Mouse (Mus musculus) right cerebral cortex, postnatal 36 days (tissue): ENCODE data around the gene Tyw1.
"Not testable (repeated sequence)": the region's sequence is repeated elsewhere in the genome, so short reads cannot be mapped to it uniquely, and the experiment has no call there.

Experiments used
- DNase-seq, 2 experiments: peaks; one replicate each; pipeline ENCODE4 v3.0.0; 2022; ENCODE audit warnings: low spot score in 2 of 2, mixed read lengths in 1 of 2

Tyw1 gene

DNA sequence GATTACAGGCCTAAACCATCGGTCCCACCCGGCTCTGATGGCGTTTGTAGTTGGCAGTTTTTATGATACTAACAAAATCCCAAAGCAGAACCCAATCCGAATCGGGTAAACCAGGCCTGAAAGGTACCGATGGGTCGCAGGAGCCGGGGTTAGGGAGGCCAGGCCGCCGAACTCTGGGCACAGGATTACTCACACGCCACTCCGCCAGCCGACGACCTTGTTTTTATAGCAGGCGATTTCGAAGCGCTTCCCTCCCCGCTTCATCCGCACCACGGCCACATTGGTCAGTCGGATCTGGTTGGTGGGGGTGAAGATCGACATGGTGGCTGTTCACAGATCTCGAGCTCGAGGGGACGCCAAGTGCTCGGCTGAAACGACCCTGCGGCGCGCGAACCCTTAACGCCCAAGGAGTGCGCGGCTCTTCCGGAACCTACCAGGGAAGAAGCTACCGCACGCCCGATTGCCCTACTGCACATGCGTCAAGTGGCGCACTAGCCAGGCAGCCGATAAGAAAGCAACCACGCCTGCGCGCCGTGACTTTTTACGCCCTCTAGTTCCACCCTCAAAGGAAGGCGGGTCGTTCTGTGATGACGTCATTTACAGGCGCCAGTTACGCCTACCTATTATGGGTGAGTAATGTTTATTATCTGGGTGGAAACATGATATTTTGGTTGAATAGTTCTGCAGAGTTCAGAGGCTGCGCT is at the start of gene Tyw1, which contains the start of gene Sbds:
Gene Tyw1 (plus strand): TSS at position 603 of the 704 bp plus-strand sequence.
Gene Sbds (minus strand): TSS at position 514 of the 704 bp plus-strand sequence.
- DNase-seq = peak; percentile 98 to 99

DNA sequence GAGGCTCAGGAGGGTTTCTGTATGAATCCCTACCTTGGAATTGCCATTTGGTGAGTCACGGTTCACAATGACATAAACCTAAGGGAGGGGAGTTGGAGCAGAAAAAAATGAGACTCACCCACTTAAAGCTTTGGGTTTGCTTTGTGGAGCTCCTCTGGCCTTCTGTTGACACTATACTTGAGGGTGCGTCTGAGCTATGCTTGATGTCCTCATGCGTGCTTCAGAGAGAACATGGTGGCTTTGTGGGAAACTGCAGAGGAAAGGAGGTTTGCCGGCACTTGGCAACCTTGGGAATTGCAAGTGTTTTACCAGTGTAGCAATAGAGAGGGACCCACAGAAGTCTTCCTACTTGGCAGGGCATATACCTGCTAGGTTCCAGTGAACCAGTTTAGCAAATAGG is 48.1 kb upstream of the Tyw1 start:
- no peak for DNase-seq

DNA sequence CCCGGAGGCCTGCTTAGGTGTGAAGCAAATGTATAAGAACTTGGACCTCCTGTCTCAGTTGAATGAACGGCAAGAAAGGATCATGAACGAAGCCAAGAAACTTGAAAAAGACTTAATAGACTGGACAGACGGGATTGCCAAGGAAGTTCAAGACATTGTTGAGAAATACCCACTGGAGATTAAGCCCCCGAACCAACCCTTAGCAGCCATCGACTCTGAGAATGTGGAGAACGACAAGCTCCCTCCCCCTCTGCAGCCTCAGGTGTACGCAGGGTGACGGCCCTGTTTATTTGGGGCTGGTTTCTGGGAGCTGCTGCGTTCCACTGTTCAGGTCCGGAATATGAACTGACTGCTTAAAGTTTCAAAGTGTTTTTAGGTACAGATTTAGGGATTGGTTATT is 42.5 kb upstream of the Tyw1 start:
- no peak for DNase-seq

DNA sequence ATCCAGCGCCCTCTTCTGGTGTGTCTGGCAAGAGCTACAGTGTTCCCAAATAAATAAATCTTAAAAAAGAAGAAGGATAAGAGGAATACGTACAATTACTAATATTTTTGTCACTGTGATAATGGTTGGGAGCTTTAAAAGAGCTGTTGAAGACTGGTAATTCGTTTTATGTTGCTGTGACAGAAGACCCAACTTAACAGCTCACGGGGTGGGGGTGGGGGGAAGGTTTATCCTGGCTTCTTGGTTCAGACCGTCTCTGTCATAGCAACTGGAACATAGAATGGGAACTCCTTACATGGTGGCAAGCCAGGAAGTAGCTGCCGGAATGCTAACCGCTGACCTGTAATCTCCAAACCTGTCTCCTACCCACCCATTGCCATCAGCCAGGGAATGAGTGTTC is 38.6 kb upstream of the Tyw1 start, which contains the start of gene Tmem248:
Gene Tmem248 (plus strand): TSS at position 301 of the 400 bp plus-strand sequence.
- DNase-seq = no peak

DNA sequence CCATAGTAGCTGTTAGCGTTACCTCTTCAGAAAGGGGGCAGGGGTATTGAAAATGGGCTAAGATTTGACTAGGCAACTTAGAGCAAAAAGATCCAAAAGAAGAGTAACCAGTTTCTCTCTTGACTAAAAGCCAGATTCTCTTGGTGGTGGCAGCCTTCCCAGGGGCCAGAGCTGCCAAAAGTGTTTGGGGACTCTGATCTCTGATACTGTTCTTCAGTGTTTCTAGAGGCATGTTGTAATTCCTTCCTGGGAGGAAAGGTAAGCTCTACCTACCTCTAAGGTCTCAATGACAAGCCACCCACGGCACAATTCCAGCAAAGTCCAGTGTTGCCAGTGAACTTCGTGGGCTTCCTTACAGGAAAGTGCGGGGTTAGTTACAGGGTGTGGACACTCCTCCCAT is 38.0 kb upstream of the Tyw1 start:
- no peak for DNase-seq

DNA sequence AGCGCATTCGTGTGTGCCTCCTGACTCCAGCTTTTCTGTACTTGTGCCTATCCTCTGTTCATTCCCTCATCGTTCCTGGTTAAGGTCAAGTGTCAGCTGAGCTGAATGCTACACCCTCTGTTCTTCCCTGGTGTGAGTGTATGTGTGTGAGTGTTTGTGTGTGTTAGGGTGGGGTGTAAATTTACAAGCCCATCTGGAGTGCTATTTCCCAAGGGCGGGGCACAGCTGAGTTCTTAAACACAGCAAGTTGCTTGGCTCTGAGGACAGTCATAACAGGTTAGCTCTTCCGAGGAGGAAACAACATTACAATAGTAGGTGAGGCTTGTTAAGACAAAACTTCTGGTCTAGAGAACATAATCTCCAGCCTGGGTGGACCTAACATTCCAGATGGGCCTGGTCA is 37.1 kb upstream of the Tyw1 start:
- DNase-seq = no peak

DNA sequence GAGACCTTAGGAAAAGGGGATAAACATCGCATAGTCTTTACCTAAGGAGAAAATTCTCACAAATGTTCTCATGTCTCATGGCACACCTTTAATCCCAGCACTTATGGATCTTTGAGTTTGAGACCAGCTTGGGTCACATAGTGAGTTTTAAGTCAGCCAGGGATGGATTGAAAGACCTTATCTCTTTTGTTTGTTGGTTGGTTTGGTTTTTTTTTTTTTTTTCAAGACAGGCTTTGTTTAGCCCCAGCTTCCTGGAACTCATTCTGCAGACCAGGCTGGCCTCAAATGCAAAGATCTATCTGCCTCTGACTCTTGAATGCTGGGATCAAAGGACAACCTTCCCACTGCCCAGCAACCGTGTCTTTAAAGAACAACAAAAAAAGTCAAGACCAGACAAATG is 34.1 kb upstream of the Tyw1 start:
- no peak for DNase-seq

DNA sequence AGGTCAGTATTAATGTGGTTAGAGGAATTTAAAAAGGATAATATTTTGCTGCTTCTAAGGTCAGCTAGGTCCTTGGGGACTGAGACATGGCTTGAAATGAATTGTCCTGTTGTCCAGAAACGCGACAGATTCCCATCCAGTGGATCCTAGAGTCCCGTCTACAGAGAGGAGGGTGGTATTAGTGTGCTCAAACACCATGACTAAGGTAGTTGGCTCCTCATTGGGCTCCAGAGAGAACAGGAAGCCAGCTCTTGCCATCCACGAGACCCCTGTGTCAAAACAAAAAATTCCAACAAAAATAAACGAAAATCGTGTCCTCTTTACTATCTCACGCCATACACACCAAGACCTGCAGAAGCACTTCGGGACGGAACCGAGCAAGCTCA is 33.7 kb upstream of the Tyw1 start:
- DNase-seq = no peak

DNA sequence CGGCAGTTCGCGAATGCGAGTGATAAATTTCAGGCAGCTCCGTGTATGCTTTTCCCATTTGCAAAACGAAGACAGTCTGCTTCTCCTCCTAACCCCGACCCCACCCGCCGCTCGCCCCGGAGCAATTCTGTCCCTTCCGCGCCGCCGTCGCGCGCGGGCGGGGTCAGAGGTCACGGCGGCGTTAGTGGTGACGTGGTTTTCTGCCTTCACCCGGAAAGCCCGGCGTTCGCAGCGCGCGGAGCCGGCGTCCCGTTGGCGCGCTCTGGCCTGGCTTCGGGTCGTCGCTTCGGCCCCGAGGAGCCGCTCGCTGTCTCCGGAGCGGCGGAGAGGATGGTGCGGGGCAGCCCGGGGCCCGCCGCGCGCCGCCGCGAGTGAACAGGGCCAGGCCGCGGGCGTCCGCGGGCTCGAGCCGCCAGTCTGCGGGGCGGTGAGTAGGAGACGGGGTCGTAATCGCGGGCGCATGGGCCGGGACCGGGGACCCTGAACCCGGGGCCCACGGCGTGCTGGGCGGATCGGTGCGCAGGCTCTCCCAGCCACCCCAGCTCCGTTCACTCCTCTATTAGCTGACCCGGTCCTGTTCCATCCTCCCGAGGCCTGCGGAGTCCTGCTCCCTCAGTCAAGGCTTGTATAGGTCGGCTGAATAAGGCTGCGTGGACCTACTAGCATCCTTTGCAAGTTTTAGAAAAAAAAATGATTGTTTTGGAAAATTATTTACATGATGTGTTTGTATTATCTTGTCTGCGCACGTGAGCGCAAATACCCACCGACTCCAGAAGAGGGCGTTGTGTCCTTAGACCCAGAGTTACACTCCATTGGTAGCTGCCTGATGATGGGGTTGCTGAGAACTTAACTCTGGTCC is 33.0 kb upstream of the Tyw1 start:
- DNase-seq = peak; percentile 87 to 89

DNA sequence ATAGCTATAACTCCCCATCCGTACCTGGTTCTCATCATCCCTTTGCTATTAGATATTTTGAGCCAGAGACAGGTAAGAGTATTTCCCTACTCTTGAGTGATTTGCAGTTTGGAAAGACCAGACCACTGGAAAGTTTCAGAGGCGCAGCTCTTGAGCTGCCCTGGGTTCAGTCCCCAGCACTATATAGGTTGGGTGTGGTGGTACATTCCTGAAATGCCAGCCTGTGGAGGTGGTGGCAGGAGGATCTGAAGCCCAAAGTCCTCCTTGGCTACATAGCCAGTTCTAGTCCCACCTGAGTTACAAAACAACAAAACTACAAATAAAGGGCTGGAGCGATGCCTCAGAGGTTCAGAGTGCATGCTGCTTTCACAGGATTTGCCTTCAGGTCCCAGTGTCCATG is 28.6 kb upstream of the Tyw1 start:
- no peak for DNase-seq

DNA sequence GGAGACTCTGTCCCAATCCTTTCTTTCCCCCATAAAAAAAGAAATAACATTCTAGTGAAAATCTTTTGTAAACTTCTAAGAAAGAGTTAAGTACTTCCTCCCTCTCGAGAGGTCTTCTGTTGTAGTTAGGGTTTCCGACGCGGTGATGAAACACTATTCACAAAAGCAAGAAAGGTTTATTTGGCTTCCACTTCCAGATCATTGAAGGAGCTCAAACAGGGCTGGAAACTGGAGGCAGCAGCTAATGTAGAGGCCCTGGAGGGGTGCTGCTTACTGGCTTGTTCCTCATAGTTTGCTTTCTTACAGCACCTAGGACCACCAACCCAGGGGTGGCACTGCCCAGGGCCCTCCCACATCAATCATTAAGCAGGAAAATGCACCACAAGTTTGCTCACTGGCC is 27.3 kb upstream of the Tyw1 start:
- DNase-seq = no peak

DNA sequence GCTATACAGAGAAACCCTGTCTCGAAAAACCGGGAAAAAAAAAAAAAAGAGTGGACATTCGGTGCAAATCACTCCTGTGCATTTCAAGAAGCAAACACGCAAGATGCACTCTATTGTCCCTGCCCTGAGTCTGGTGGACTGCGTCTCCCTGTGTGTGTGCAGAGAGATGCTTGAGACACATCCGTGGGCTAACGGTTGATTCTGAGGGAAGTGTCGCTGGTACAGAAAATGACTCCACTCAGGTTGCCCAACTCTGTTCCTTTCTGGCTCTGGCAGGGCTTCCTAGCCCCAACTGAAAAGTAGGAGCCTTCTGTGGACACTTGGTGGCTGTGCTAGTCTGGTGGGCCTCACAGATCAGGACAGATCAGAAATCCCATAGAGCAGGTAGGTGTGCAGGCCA is 19.1 kb upstream of the Tyw1 start:
- DNase-seq = no peak

DNA sequence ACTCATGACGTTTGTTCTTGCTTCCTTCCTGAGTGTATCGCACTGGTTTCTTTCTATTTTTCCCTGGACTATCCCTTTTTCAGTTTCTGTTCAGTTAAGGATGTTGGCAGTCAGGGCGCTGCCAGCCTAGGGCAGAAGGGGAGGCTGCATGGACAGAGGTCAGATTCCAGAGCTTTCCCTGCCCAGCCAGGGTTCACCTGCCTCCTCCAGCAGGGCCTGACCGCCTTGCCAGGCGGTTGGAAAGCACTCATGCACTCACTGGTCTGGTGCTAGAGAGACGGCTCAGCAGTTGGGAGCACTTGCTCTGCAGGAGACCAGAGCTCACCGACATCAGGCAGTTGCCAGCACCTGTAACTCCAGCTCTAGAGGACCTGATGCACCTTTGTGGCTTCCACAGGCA is 16.2 kb upstream of the Tyw1 start:
- no peak for DNase-seq

DNA sequence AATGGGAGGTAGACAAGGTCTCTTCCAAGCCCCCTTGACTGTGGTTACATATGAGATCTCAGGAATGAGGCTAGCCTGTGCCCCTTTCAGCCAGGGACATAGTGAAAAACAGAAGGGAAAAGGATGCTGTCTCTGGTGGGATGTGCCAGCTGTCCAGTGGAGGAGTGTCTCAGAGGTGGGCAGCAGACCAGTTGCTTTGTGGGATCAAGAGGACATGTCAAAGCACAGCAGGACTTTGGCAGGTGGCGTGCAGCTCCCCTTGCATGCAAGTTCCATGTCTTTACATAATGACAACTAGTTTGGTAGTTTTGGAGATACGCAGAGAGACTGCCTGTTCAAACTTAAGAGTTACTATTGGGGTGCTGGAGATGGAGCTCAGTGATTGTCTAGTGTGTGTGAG is 15.6 kb upstream of the Tyw1 start:
- DNase-seq = no peak

DNA sequence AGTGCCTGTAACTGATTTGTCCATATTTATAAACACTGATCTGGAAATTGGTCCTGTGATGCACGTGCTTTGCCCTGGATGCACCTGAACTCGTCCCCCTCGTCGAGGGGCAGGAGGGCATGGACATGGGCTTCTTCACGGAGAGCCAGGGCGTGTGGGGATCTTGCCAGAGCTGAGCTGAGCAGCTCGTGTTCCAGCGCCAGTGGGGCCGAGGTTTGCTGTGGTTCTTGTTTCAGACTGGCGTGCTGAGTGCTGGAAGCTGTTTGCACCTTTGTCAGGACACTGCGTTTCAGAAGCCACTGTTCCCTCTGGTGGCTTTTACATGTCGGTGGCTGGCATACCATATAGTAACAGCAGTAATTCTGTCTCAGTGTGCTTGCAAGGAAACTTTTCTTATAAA is 14.0 kb upstream of the Tyw1 start:
- no peak for DNase-seq

DNA sequence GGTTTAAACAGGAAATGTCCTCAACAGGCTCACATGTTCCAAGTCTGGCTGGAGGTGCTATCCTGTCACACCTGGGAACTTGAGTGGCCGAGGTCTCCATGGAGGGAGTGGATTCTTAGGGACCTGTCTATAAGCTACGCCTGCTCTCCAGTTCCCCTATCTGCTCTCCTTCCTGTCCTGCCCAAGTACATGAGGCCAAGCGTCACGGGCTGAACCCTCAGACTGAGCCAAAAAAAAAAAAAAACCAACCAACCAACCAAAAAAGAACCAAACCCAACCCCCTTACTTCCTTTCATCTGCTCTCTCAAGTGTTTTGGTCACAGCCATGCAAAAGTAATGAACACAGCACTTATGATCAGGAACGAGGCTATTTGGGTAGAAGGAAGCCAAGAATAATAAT is 7.6 kb upstream of the Tyw1 start:
- DNase-seq = no peak

DNA sequence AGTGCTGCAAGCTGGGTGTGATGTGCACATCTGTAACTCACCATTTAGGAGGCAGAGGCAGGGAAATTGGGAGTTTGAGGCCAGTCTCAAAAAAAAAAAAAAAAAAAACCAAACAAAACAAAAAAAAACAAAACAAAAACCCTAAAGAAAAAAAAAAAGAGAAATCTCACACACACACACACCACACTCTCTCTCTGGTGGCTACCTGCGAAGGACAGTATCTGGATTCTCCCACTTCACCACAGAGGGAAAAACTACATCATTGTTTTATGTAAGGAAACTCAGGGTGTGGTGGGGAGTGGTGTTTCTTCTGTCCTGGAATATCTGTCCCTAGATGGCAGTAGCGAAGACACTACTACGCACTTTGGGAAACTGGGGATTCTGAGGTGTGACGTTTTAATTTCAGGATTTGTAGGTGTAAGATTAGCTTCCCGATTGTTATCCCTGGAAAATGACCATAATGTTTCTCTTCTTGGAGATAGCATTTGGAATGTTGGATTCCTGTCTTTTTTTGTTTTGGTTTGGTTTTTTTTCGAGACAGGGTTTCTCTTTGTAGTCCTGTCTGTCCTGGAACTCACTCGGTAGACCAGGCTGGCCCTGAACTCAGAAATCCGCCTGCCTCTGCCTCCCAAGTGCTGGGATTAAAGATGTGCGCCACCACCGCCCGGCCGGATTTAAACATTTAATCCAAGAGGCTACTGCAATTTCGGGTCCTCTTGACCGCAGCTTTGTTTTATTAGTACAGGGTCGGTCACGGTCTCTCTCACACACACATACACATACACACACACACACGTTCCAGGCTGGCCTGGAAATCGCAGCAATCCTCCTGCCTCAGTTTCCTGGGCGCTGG is 1.0 kb upstream of the Tyw1 start:
- DNase-seq = peak in 1 of 2 experiments; percentile 21

DNA sequence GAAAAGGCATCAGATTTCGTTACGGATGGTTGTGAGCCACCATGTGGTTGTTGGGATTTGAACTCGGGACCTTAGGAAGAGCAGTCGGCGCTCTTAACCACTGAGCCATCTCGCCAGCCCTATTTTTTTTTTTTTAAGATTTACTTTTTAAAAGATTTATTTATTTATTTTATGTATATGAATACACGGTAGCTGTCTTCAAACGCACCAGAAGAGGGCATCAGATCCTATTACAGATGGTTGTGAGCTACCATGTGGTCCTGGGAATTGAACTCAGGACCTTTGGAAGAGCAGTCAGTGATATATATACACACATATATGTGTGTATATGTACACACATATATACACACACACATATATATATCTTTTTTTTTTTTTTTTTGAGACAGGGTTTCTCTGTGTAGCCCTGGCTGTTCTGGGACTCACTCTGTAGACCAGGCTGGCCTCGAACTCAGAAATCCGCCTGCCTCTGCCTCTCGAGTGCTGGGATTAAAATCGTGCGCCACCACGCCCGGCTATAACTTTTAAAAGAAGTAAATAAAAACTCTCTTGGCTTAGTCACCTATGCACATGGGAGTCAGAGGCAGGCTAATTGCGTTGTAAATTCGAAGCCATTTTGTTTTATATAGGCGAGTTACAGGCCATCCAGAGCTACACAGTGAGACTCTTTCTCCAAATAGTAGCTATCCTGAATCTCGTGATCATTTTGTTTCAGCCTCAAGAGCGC is 543 bp downstream of the Tyw1 start:
- not testable (repeated sequence) for DNase-seq

DNA sequence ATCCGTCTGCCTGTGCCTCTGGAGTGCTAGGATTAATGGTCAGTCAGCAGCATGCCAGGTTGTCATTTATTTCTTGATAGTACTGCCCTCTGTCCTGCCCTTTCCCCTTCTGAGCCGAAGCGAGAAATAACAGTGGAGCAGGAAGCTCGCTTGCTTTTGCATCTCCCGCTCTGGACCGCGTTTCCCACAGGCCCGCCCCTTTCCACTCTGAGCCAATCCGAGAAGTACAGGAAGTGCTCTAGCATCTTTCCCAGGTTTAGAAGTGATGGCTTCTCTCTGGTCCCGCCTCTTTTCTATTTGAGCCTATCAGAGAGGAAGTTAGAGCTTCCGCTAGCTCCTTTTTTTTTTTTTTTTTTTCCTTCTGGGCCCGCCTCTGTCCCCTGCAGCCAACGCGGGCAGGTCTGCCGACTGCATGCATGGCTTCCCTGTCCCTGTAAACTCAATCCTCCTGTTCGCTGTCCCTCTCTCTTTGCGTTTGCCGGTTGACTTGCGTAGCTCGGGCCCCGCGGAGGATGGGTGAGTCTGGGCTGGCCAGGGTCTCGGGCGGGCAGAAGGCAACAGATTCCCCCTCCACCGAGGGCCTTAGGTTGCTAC is 1.4 kb downstream of the Tyw1 start:
- peak; percentile 88 to 94 for DNase-seq

DNA sequence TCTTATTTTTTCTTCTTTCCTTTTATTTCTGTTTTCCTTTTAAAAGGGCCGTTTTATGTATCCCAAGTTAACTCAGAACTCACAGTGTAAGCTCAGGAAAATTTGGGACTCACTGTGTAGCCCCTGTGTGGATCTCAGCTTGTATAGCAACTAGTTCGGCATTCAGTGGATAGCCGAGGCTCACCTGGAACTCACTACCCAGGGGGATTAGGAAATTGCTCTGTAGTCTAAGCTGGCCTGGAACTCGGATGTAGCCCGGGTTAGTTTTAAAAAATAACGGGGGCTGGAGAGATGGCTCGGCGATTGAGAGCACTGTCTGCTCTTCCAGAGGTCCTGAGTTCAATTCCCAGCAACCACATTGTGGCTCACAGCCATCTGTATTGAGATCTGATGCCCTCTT is 1.9 kb downstream of the Tyw1 start:
- no peak for DNase-seq

DNA sequence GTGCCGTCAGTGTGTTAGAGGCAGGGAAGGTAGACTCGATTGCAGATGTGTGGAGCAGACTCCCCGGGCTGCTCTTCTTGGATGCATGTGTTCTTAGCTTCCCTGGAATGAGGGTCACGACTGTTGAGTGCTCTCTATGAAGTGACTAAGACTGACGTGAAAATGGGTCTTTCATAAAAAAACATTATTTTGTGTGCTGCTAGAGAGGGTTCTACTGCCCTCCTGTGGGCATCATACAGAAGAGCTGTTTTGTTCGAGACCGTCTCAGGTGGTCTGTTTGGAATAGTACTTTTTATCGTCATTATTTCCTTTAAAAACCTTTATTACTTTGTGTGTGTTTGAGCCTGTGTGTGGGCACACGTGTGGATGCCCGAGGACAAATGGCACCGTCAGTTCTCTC is 8.0 kb downstream of the Tyw1 start:
- DNase-seq = no peak
